Mouse (Mus musculus) MEL-GATA-1-ER (cell line): ENCODE data around the gene Dusp22.

Experiments used
- DNase-seq: peaks from one replicate; pipeline ENCODE4 v3.0.0-alpha.2; 2012; ENCODE audit warnings: low read depth; ENCODE audit errors: extremely low read depth

The Dusp22 gene

GRCm38 (mm10) chr13:30749557-30750141, 89.8 kb downstream of the Dusp22 start:
- no peak for DNase-seq

DNA sequence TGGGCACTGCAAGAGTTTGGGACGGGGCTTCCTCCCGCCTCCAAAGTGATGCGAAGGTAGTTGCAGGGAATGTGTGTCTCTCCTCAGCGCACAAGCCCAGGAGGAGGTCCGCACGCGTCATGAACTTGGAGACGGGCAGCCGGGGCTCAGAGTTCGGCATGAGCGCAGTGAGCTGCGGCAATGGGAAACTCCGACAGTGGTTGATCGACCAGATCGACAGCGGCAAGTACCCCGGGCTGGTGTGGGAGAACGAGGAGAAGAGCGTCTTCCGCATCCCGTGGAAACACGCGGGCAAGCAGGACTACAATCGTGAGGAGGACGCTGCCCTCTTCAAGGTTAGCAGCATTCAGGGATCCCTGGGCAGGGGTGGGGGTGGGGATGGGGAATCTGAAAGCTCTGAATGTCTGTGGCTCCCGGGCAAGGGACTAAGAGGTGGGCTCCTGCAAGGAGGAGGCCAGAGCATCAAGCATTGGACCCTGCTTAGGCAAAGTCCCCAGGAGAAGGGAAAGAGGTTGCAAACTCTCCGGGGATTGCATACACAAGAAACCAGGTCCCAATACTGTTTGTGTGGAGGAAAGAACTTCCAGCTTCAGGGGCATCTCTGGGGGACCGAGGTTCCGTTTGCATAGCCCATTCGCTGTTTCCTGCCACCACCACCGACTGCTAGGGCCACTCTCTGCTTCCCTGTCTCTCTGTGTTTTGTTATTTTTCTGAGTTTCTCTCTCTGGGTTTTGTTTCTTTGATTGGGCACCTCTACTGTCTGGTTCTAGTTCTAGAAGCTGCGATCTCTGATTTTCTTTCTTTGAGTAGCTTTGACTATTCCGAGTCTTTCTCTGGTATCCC, 90.9 kb downstream of the Dusp22 start:
- DNase-seq = no peak

GRCm38 (mm10) chr13:30751304-30751580, 91.4 kb downstream of the Dusp22 start:
- DNase-seq = no peak

DNA sequence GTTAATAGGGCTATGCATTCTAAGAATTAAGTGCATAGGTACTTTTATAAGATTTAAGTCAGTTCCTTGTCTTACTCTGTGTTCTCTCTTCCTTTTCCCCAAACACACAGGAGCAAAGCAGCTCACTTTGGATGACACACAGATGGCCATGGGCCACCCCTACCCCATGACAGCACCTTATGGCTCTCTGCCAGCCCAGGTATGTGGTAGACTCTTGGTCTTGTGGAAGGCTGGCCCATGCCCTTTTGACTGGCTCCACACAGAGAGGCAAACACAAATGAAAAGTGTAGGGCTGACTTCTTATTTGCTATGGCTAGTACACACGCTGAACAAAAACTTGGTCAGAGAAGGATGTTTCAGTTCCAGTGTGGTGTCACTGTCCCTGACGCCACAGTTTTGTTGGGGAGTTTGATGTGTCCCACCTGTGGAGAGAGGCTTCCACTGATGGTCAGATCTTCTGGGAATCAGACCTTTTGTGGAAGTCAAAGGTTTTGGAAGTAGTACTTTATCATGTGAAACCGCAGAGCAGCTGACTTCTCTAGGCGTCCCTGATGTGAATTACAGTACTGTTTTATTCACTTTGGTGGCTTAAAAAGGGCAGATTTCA, 92.9 kb downstream of the Dusp22 start:
- no peak for DNase-seq

DNA sequence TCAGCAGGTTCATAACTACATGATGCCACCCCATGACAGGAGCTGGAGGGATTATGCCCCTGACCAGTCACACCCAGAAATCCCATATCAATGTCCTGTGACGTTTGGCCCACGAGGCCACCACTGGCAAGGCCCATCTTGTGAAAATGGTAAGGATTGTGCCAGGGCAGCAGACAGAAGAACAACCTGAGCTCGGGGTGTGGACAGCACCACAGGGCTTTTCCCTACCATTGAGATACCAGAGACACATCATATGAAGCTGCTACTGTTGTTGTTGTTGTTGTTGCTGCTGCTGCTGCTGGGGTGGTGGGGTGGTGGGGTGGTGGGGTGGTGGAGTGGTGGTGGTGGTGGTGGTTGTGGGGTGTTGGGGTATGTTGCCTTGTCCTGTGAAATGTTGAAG, 93.6 kb downstream of the Dusp22 start:
- no peak for DNase-seq

GRCm38 (mm10) chr13:30754066-30754465, 94.3 kb downstream of the Dusp22 start:
- DNase-seq = no peak

DNA sequence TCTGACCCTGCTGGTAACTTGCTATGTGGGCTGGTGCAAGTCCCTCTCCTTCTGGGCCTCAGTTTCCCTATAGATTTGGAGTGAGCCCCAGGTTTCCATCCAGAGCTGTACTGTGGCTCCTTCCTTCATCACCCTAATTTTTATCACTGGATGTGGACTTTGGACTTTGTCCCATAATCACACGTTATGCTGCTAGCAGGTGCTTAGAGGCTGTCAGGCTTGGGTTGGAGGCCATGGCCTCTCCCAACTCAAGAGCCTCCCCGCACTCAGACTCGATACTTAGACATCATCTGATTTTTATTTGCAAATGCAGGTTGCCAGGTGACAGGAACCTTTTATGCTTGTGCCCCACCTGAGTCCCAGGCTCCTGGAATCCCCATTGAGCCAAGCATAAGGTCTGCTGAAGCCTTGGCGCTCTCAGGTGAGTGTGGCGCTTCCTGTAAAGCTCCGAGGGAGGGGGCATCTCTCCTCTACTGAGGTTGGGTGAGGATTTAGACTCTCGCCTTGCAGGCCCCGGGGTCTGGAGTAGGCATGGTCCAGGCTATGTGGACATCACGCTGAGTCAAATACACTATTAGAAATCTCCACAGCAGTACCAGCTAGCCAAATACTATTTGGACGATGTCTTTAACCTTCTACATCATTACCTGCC, 95.2 kb downstream of the Dusp22 start:
- DNase-seq = no peak

GRCm38 (mm10) chr13:30755577-30755976, 95.8 kb downstream of the Dusp22 start:
- DNase-seq = no peak

- DNase-seq = no peak
Measured at GRCm38 (mm10) chr13:30755998-30756639, 96.3 kb downstream of the Dusp22 start.

DNA sequence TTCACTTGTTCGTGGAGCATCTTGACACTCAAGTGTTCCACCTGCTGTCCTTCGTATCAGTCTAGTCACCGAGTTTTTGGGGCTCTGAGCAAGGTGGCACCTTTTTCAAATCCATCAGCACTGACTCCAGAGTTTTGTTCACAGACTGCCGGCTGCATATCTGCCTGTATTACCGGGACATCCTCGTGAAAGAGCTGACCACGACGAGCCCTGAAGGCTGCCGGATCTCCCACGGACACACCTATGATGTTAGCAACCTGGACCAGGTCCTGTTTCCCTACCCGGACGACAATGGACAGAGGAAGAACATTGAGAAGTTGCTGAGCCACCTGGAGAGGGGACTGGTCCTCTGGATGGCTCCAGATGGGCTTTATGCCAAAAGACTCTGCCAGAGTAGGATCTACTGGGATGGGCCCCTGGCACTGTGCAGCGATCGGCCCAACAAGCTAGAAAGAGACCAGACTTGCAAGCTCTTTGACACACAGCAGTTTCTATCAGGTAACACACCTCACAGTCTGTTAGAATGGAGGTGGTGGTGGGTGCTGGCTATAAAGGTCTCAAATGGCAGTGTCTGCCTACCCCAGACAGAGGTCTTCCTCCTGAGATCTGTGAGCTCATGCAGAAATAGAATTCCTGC, 97.6 kb downstream of the Dusp22 start:
- DNase-seq = no peak

- no peak for DNase-seq
Measured at GRCm38 (mm10) chr13:30758789-30759381, 99.1 kb downstream of the Dusp22 start.

DNA sequence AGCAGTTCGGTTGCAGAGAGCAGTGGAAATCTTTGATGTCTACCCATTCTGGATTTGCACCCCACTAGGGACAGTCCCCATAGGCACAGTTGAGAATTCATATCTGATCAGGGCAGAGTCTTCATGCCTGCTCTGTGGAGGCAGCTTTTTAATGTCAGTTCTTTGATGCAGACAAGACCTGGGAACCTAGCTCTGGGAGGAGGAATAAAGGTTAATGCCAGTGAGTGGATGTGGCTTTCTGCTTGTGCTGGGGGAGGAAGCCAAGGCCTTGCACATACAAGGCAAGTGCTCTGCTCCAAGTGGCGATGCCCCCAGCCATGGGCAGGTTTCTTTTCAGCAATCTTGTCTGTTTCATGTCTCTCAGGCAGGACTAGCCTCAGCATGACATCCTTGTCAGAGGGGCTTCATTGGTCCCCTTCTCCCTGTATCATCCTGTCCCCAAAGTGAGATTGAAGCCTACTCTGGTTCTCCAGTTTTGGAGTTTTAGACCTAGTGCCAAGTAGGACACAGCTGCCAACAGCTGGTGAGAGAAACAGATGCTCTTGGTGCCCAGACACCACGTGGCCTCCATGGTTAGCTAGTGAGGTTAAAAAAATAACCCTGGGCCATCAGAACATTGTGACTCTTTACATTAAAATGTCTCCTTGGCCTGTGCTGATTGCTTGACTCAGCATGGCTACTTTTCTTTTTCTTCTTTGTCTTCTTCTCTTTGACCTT, 100.7 kb downstream of the Dusp22 start:
- DNase-seq = no peak
